Mouse (Mus musculus) kidney, embryonic 16.5 days (tissue): ENCODE measurements around the gene Duox2. TPM values are rescaled to one million over a fixed set of nuclear protein-coding genes. Genes with fewer than 3 reads are reported as not detected.
"Not testable (repeated sequence)": the region's sequence is repeated elsewhere in the genome, so short reads cannot be mapped to it uniquely, and the experiment has no call there.

Experiments used
- ATAC-seq: fragments of 200-750 bp; cut with Nextera tagmentation; 2 replicates; pipeline ENCODE4 v1.8.0; 2017; ENCODE audit warnings: moderate TSS enrichment; ENCODE audit not compliant: low FRiP score, low TSS enrichment
- H3K27ac ChIP-seq: fragments of 300-500 bp; sonication (generic); 2 replicates; pipeline ENCODE4 v1.5.1; 2014; ENCODE audit warnings: low read length
- H3K27me3 ChIP-seq: fragments of 300-500 bp; sonication (generic); 2 replicates; pipeline ENCODE4 v1.6.1; 2014; ENCODE audit warnings: low read length, control low read depth, mixed read lengths; ENCODE audit not compliant: insufficient read depth
- H3K36me3 ChIP-seq: fragments of 300-500 bp; sonication (generic); 2 replicates; pipeline ENCODE4 v1.6.1; 2014; ENCODE audit warnings: low read length, control low read depth, mixed read lengths; ENCODE audit not compliant: insufficient read depth
- H3K4me1 ChIP-seq: fragments of 300-500 bp; sonication (generic); 2 replicates; pipeline ENCODE4 v1.6.1; 2014; ENCODE audit warnings: low read length, control low read depth, mixed read lengths; ENCODE audit not compliant: insufficient read depth
- H3K4me2 ChIP-seq: fragments of 300-500 bp; sonication (generic); replicated peaks from 2 replicates; pipeline ENCODE4 v1.6.1; 2014; ENCODE audit warnings: low read depth, low read length
- H3K4me3 ChIP-seq: fragments of 300-500 bp; sonication (generic); 2 replicates; pipeline ENCODE4 v1.5.1; 2014; ENCODE audit warnings: mild to moderate bottlenecking, low read length
- H3K9ac ChIP-seq: fragments of 300-500 bp; sonication (generic); replicated peaks from 2 replicates; pipeline ENCODE4 v1.6.1; 2014; ENCODE audit warnings: low read length
- H3K9me3 ChIP-seq: fragments of 300-500 bp; sonication (generic); 2 replicates; pipeline ENCODE4 v1.6.1; 2016; ENCODE audit warnings: low read length, control low read depth
- WGBS: fragments of 180-500 bp; shearing (Covaris S2); extraction: QIAGEN DNeasy Blood & Tissue Kit; methylation state at CpG from one replicate; pipeline ENCODE4 v1.1.7; 2014; 5-methylcytosine and 5-hydroxymethylcytosine counted together
- polyA plus RNA-seq: library from polyadenylated mRNA; unstranded; fragments of >200 nt; fragmentation: Nextera tagmentation; extraction: Ambion mirVana; gene quantifications from 2 replicates; pipeline ENCODE4 v1.2.1, GENCODE M21; 2015

The Duox2 gene
- 0.06 TPM in 2 replicates for polyA plus RNA-seq

GRCm38 (mm10) chr2:122298096-122298499 is at the start of gene Duox2:
Gene Duox2 (minus strand): TSS chr2:122298449.
- Histone ChIP-seq H3K27ac (no peak within 1 kb of the TSS), H3K9me3 (no peaks in the 10 kb centered on the region), H3K36me3 (no peaks in the 10 kb centered on the region), H3K4me1 (peaks cover 28% of the 10 kb centered on the region), H3K4me2 (peak within 1 kb of the TSS; percentile 46), H3K4me3 (peak within 1 kb of the TSS; percentile 33), H3K27me3 (peaks cover 80% of the 10 kb centered on the region), H3K9ac (no peak within 1 kb of the TSS)
- ATAC-seq, result no peak; the same call in 1 of the 2 replicates
- WGBS, result 2% methylated on average over 13 of the region's 13 CpGs

GRCm38 (mm10) chr2:122347257-122347656 is 49.0 kb upstream of the Duox2 start:
- ATAC-seq, result no peak
- Histone ChIP-seq H3K9ac (no peak overlapping the region), H3K4me3 (no peak overlapping the region), H3K4me1 (peaks cover 27% of the 10 kb centered on the region), H3K4me2 (no peak overlapping the region), H3K27me3 (no peaks in the 10 kb centered on the region), H3K36me3 (no peaks in the 10 kb centered on the region), H3K27ac (no peak overlapping the region), H3K9me3 (no peaks in the 10 kb centered on the region)
- 92% methylated on average over 3 of the region's 3 CpGs for WGBS

GRCm38 (mm10) chr2:122346164-122346563 is 47.9 kb upstream of the Duox2 start:
- not testable (repeated sequence) for H3K27ac ChIP-seq, H3K4me3 ChIP-seq, H3K27me3 ChIP-seq, H3K4me2 ChIP-seq, H3K9ac ChIP-seq, ATAC-seq, H3K36me3 ChIP-seq, H3K9me3 ChIP-seq
- peaks cover 17% of the 10 kb centered on the region for H3K4me1 ChIP-seq
- WGBS, result 86% methylated on average over 6 of the region's 6 CpGs

DNA sequence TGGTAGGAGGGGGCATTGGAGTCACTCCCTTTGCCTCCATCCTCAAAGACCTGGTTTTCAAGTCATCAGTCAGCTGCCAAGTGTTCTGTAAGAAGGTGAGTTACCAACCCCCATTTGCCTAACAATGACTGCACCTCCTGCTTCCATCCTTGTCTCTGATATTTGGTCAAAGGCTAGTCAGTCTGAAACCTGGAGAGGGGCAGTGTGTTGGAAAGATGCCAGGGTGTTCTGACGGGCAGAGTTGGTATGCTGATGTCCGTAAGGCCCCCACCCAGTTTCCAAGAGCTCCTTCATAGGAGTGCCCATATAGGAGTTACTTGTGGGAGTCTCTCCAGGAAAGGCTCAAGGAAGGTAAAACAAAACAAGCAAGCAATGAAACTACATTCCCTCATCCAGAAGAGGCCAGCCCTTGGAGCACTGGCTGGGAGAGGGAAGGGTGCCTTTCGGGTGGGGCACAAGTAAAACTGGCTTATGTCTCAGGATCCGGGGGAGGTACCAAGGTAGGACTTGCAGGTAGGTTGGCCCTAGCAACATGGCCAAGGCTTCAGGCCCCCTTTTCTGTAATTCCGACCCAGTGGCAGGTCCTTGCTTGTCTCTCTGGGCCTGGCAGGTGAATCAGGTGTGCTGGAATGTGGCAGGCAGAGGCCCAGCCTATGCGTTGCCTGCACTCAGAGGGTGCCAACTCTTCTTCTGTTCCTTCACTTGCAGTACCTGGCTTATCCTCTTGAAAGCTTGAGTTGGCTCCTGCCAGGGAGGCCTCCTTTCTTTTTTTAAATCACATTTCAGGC is 47.1 kb upstream of the Duox2 start:
- no peak for ATAC-seq
- H3K4me1 ChIP-seq, result peaks cover 17% of the 10 kb centered on the region
- H3K27me3 ChIP-seq, result no peaks in the 10 kb centered on the region
- no peak overlapping the region for H3K4me2 ChIP-seq
- 80% methylated on average over 6 of the region's 6 CpGs for WGBS
- H3K9me3 ChIP-seq, result no peaks in the 10 kb centered on the region
- H3K27ac ChIP-seq, result no peak overlapping the region
- H3K36me3 ChIP-seq, result no peaks in the 10 kb centered on the region
- no peak overlapping the region for H3K4me3 ChIP-seq
- no peak overlapping the region for H3K9ac ChIP-seq

GRCm38 (mm10) chr2:122337291-122337690 is 39.0 kb upstream of the Duox2 start:
- no peak overlapping the region for H3K27ac ChIP-seq
- H3K4me2 ChIP-seq, result peak overlapping the region; percentile 18; the same call in 1 of the 2 replicates
- no peaks in the 10 kb centered on the region for H3K27me3 ChIP-seq
- peak; percentile 60; the same call in 1 of the 2 replicates for ATAC-seq
- no peak overlapping the region for H3K9ac ChIP-seq
- H3K36me3 ChIP-seq, result no peaks in the 10 kb centered on the region
- H3K9me3 ChIP-seq, result no peaks in the 10 kb centered on the region
- 64% methylated on average over 21 of the region's 21 CpGs for WGBS
- no peaks in the 10 kb centered on the region for H3K4me1 ChIP-seq
- no peak overlapping the region for H3K4me3 ChIP-seq

DNA sequence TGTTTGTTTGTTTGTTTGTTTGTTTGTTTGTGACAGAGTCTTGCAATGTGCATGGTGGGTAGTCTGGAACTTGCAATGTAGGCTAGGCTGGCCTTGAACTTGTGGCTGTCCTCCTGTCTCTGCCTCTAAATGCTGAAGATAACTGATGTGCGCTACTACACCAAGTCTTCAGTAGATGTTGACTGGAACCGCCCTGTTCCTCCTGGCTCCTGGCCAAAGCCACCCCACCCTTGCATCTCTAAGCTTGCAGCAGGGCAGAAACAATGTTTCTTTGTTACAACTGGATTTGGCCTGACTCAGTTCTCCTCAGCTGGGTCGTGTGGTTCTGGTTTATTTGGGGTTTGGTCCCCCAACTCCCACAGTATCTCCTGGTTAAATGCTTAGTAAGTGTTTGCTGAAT is 35.9 kb upstream of the Duox2 start:
- Histone ChIP-seq H3K36me3 (no peaks in the 10 kb centered on the region), H3K27me3 (no peaks in the 10 kb centered on the region), H3K9ac (no peak overlapping the region), H3K9me3 (no peaks in the 10 kb centered on the region), H3K4me2 (no peak overlapping the region), H3K4me1 (no peaks in the 10 kb centered on the region), H3K4me3 (no peak overlapping the region), H3K27ac (no peak overlapping the region)
- 73% methylated on average over 3 of the region's 3 CpGs for WGBS
- ATAC-seq, result no peak

DNA sequence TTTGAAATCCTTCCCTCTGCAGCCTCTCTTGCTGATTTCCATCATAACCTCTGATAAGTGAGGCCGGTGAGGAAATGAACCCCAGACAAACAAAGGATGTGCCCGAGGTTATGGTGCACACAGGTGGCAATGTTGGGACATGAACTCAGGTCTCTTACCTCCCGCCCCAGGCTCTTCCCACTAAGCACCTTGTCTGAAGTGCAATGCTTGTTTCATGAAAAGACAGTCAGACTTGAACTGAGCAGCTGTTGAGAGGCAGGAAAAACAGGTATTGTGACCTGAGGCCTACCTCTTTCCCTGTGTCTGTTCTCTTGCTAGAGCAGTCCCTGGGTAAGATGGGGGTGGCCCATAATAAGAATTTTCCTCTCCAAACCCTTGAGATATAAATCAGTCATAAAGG is 34.0 kb upstream of the Duox2 start:
- Histone ChIP-seq H3K4me3 (no peak overlapping the region), H3K4me1 (no peaks in the 10 kb centered on the region), H3K27ac (no peak overlapping the region), H3K36me3 (no peaks in the 10 kb centered on the region), H3K9me3 (no peaks in the 10 kb centered on the region), H3K4me2 (no peak overlapping the region), H3K27me3 (no peaks in the 10 kb centered on the region), H3K9ac (no peak overlapping the region)
- no peak for ATAC-seq
- WGBS, result 82% methylated on average over 3 of the region's 3 CpGs

DNA sequence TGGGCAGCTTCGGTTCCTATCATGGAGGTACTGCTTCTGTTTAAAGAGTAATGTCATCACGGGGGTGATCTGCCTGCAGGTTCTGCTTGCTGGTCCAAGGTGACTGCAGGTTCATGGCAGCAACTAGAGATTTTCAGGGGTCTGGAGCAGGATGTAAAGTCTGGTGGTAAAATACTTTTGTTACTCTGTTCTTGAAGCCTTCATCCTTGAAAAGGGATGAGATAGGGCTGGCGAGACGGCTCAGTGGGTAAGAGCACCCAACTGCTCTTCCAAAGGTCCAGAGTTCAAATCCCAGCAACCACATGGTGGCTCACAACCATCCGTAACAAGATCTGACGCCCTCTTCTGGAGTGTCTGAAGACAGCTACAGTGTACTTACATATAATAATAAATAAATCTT is 32.1 kb upstream of the Duox2 start:
- not testable (repeated sequence) for H3K4me3 ChIP-seq, H3K4me1 ChIP-seq, ATAC-seq, H3K27ac ChIP-seq, H3K9me3 ChIP-seq, H3K9ac ChIP-seq, H3K4me2 ChIP-seq, H3K36me3 ChIP-seq, H3K27me3 ChIP-seq
- WGBS, result 86% methylated on average over 4 of the region's 6 CpGs

GRCm38 (mm10) chr2:122327986-122328385 is 29.7 kb upstream of the Duox2 start:
- ATAC-seq, result no peak
- no peak overlapping the region for H3K4me3 ChIP-seq
- no peaks in the 10 kb centered on the region for H3K4me1 ChIP-seq
- H3K36me3 ChIP-seq, result no peaks in the 10 kb centered on the region
- H3K27ac ChIP-seq, result no peak overlapping the region
- no peak overlapping the region for H3K9ac ChIP-seq
- no peaks in the 10 kb centered on the region for H3K27me3 ChIP-seq
- no peak overlapping the region for H3K4me2 ChIP-seq
- H3K9me3 ChIP-seq, result no peaks in the 10 kb centered on the region
- 53% methylated on average over 3 of the region's 3 CpGs for WGBS

DNA sequence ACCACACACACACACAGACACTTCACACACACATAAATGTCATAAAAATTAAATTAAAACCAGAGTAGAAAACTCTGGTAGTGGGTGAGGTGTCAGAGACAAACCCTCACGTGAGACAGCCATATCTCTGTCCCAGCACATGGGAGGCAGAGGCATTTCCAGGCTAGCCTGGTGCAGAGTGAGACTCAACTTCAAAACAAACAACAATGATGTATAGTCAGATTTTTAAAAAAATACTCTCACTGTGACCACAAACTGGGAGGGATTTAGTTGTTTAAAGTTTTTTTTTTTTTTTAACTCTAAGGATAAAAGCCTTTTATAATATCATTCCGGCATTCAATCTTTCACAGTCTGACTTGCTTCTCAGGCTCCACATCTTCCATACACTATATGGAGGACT is 27.1 kb upstream of the Duox2 start:
- Histone ChIP-seq H3K36me3 (no peaks in the 10 kb centered on the region), H3K9ac (no peak overlapping the region), H3K27me3 (no peaks in the 10 kb centered on the region), H3K4me2 (no peak overlapping the region), H3K27ac (no peak overlapping the region), H3K4me3 (no peak overlapping the region), H3K9me3 (no peaks in the 10 kb centered on the region), H3K4me1 (no peaks in the 10 kb centered on the region)
- ATAC-seq, result no peak
- 69% methylated on average over 2 of the region's 2 CpGs for WGBS
